ENCODE assay signal across 9 mouse cellular contexts in genomic region chr10:69535123-69535930, GRCm38 (mm10).
DNase-seq lines count a peak whose midpoint lies in the region; ATAC-seq lines count a peak whose summit lies in the region.
"Had no signal": no experiment of that assay in that cellular context is flagged by ENCODE, and none has a peak within 500 bp of the region (broad histone marks: within the 10 kb centered on the region; RNA-seq: fewer than 3 reads in every experiment).

No protein-coding gene starts in this region.

- H3K4me2 ChIP-seq in intestine, embryonic 14.5 days (ENCODE audit: low read length): peak overlapping the region; percentile 50
- H3K4me2 ChIP-seq in neural tube, embryonic 15.5 days: peak overlapping the region; percentile 60

- H3K4me3 ChIP-seq in intestine, embryonic 14.5 days (ENCODE audit: low read depth, low read length): peak overlapping the region; percentile 34
- peak overlapping the region; percentile 59 for H3K4me3 ChIP-seq in neural tube, embryonic 15.5 days (replicated peaks)

- H3K4me1 ChIP-seq in intestine, embryonic 14.5 days (replicated peaks; ENCODE audit: control insufficient read depth, insufficient read depth, low read length): peaks cover 5% of the 10 kb centered on the region; the same call in 1 of the 2 replicates
- peaks cover 36% of the 10 kb centered on the region for H3K4me1 ChIP-seq in neural tube, embryonic 15.5 days

- WGBS in intestine, embryonic 14.5 days: 41% methylated on average over 15 of the region's 15 CpGs
- 26% methylated on average over 15 of the region's 15 CpGs for WGBS in neural tube, embryonic 15.5 days

- H3K27ac ChIP-seq in intestine, embryonic 14.5 days (ENCODE audit: low read depth): no peak overlapping the region
- H3K27ac ChIP-seq in neural tube, embryonic 15.5 days (replicated peaks): peak overlapping the region; percentile 88
- H3K27ac ChIP-seq: macrophage had no signal

- H3K27me3 ChIP-seq in intestine, embryonic 14.5 days (replicated peaks; ENCODE audit: control insufficient read depth, insufficient read depth, low read length): no peaks in the 10 kb centered on the region
- no peaks in the 10 kb centered on the region for H3K27me3 ChIP-seq in neural tube, embryonic 15.5 days (replicated peaks)

- DNase-seq in NIH3T3 (ENCODE audit: low read depth): peak; percentile 73
- DNase-seq in cerebellum, postnatal 10 days: peak; percentile 88 to 90
- peak; percentile 60 for DNase-seq in gastrocnemius, postnatal 10 days
- DNase-seq in intestine, embryonic 14.5 days (ENCODE audit: low spot score): peak; percentile 60
- DNase-seq in left cerebral cortex, postnatal 36 days (ENCODE audit: low spot score in 2 of 2): peak; percentile 47 to 58
- no peak for DNase-seq in spleen, postnatal 14 days (ENCODE audit: low spot score in 2 of 2)
- DNase-seq in urinary bladder, postnatal 10 days (ENCODE audit: low spot score): no peak

- no peak for ATAC-seq in intestine, embryonic 14.5 days (replicated peaks; ENCODE audit: low FRiP score, low TSS enrichment, low read depth)
- peak; percentile 22; the same call in 1 of the 2 replicates for ATAC-seq in neural tube, embryonic 15.5 days (ENCODE audit: low FRiP score)

- intact Hi-C loops in left cerebral cortex, postnatal 36 days (cut with DNase I): loop anchor here (5.0 kb wide), 3 partner anchors 42 to 117 kb away; no protein-coding TSS in a partner anchor

- H3K36me3 ChIP-seq in intestine, embryonic 14.5 days (ENCODE audit: control insufficient read depth, insufficient read depth, low read length): no peaks in the 10 kb centered on the region
- H3K36me3 ChIP-seq in neural tube, embryonic 15.5 days: no peaks in the 10 kb centered on the region

- 0 out of 2 replicates have a peak overlapping the region, but pooled peaks have one; percentile 6 for H3K9ac ChIP-seq in intestine, embryonic 14.5 days (ENCODE audit: low read length)
- H3K9ac ChIP-seq in neural tube, embryonic 15.5 days (replicated peaks): peak overlapping the region; percentile 76

- no peaks in the 10 kb centered on the region for H3K9me3 ChIP-seq in intestine, embryonic 14.5 days (ENCODE audit: control insufficient read depth, low read length)
- no peaks in the 10 kb centered on the region for H3K9me3 ChIP-seq in neural tube, embryonic 15.5 days (replicated peaks)

Comparison
In these comparisons a context has a peak if more than half of its experiments do, and no peak if none do; other contexts are left out.
1. DNase-seq: peak in NIH3T3 (single experiment), cerebellum, postnatal 10 days (2 of 2), gastrocnemius, postnatal 10 days (single experiment), intestine, embryonic 14.5 days (single experiment) and left cerebral cortex, postnatal 36 days (2 of 2); none in spleen, postnatal 14 days (0 of 2) and urinary bladder, postnatal 10 days (single experiment).